Mouse (Mus musculus): ENCODE results near the gene Notch3. TPM values are rescaled to one million over a fixed set of nuclear protein-coding genes. Genes with fewer than 3 reads are reported as not detected.
"Not testable (repeated sequence)": the region's sequence is repeated elsewhere in the genome, so short reads cannot be mapped to it uniquely, and the experiment has no call there.

Gene Notch3
- polyA plus RNA-seq (2012) = 0.01 TPM in 1 of 2 replicates, not detected in the other

GRCm38 (mm10) chr17:32166687-32167086 is at the start of gene Notch3:
Gene Notch3 (minus strand): TSS chr17:32166852.
- TF ChIP-seq TAL1 (IDR thresholded peaks at IDR 0.05; ENCODE audit: low read length) (no peak), GATA1 (IDR thresholded peaks at IDR 0.05; ENCODE audit: low read length) (no peak)
- Histone ChIP-seq H3K27me3 (ENCODE audit: control insufficient read depth) (peaks cover 68% of the 10 kb centered on the region), H3K9me3 (ENCODE audit: control insufficient read depth, low read length) (peaks cover 6% of the 10 kb centered on the region; the same call in 1 of the 2 replicates), H3K4me1 (ENCODE audit: control insufficient read depth) (peaks cover 38% of the 10 kb centered on the region), H3K4me3 (replicated peaks) (peak within 1 kb of the TSS; percentile 15), H3K36me3 (ENCODE audit: control insufficient read depth) (no peaks in the 10 kb centered on the region)

DNA sequence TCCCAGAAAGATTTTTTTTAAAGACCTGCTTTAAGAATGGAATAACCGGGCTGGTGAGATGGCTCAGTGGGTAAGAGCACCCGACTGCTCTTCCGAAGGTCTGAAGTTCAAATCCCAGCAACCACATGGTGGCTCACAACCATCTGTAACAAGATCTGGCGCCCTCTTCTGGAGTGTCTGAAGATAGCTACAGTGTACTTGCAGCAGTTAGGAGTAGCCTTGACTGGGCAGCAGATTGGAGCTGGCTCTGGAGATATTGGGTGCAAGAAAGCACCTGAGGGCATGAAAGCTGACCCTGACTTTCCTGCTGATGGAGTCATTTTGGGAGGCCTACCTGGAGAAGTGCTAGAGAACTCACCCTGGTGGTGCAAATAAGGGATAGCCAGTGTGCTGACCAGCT is 48.9 kb upstream of the Notch3 start:
- H3K36me3 ChIP-seq (ENCODE audit: control insufficient read depth) = peaks cover 98% of the 10 kb centered on the region
- H3K4me3 ChIP-seq (replicated peaks); H3K4me1 ChIP-seq (ENCODE audit: control insufficient read depth); H3K27me3 ChIP-seq (ENCODE audit: control insufficient read depth); H3K9me3 ChIP-seq (ENCODE audit: control insufficient read depth, low read length): not testable (repeated sequence)

GRCm38 (mm10) chr17:32211554-32211953 is 44.9 kb upstream of the Notch3 start:
- H3K4me1 ChIP-seq (ENCODE audit: control insufficient read depth); H3K9me3 ChIP-seq (ENCODE audit: control insufficient read depth, low read length); H3K4me3 ChIP-seq (replicated peaks); H3K27me3 ChIP-seq (ENCODE audit: control insufficient read depth): not testable (repeated sequence)
- H3K36me3 ChIP-seq (ENCODE audit: control insufficient read depth) = peaks cover 100% of the 10 kb centered on the region

GRCm38 (mm10) chr17:32209752-32210151 is 43.1 kb upstream of the Notch3 start:
- peaks cover 100% of the 10 kb centered on the region for H3K36me3 ChIP-seq (ENCODE audit: control insufficient read depth)
- no peak for TF ChIP-seq TAL1 (IDR thresholded peaks at IDR 0.05; ENCODE audit: low read length)
- TF ChIP-seq GATA1 (IDR thresholded peaks at IDR 0.05; ENCODE audit: low read length) = no peak
- H3K9me3 ChIP-seq (ENCODE audit: control insufficient read depth, low read length) = no peaks in the 10 kb centered on the region
- no peaks in the 10 kb centered on the region for H3K27me3 ChIP-seq (ENCODE audit: control insufficient read depth)
- H3K4me1 ChIP-seq (ENCODE audit: control insufficient read depth) = no peaks in the 10 kb centered on the region
- H3K4me3 ChIP-seq (replicated peaks) = no peak overlapping the region

DNA sequence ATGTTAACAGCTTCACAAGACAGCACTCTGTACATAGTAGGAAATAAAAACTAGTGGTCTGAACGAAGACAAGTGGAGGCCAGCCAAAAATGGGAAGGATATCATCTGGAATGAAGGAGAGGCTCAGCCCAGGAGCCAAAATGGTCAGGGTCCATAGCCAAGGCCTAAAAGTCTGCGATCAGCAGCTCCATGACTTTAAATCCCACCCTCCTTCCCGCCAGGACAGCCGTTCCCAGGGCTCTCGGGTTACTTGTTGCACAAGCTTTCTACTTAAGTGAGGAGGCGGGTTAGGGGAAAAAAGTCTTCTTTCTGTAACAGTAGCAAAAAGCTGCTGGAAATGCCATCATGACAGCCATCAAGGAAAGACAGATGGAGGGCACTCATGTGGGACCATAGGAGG is 42.5 kb upstream of the Notch3 start:
- Histone ChIP-seq H3K9me3 (ENCODE audit: control insufficient read depth, low read length) (no peaks in the 10 kb centered on the region), H3K36me3 (ENCODE audit: control insufficient read depth) (peaks cover 100% of the 10 kb centered on the region)

DNA sequence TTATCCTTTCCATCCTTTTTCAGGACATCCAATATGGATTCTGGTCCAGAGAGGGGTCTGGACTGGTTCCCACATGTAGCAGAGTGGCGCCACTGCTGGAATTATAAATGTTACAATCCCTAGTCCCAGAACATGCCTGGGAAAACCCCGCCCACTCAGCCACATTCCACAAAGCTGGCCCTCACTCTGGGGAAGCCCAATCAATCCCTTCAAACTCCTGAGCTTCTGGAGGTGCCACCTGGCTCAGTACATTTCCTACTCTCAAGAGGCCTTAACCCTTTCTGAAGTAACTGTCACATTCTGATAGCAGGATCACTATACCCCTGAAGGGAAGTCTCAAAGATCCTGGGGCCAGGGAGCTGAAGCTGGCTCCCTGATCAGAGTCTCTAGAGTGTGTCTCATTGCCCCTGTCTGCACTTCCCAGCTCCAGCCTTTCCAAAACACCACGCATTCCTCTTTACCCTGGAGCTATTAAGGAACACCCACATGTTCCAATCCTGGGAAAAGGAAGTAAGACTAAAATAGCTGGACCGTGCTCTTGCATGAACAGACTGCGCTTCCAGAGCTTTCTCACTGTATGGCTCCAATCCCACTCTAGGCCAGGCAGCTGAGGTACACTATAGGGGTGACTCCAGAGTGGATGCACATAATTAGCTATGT is 41.1 kb upstream of the Notch3 start:
- no peaks in the 10 kb centered on the region for H3K27me3 ChIP-seq (ENCODE audit: control insufficient read depth)
- no peaks in the 10 kb centered on the region for H3K9me3 ChIP-seq (ENCODE audit: control insufficient read depth, low read length)
- TF ChIP-seq GATA1 (IDR thresholded peaks at IDR 0.05; ENCODE audit: low read length) = no peak
- no peaks in the 10 kb centered on the region for H3K4me1 ChIP-seq (ENCODE audit: control insufficient read depth)
- H3K4me3 ChIP-seq (replicated peaks) = no peak overlapping the region
- H3K36me3 ChIP-seq (ENCODE audit: control insufficient read depth) = peaks cover 100% of the 10 kb centered on the region

More for the DNA sequence above, 42.5 kb upstream of the Notch3 start:
- TF ChIP-seq GATA1 (IDR thresholded peaks at IDR 0.05; ENCODE audit: low read length) = no peak
- no peak for TF ChIP-seq TAL1 (IDR thresholded peaks at IDR 0.05; ENCODE audit: low read length)
- no peaks in the 10 kb centered on the region for H3K27me3 ChIP-seq (ENCODE audit: control insufficient read depth)
- no peaks in the 10 kb centered on the region for H3K4me1 ChIP-seq (ENCODE audit: control insufficient read depth)
- no peak overlapping the region for H3K4me3 ChIP-seq (replicated peaks)

DNA sequence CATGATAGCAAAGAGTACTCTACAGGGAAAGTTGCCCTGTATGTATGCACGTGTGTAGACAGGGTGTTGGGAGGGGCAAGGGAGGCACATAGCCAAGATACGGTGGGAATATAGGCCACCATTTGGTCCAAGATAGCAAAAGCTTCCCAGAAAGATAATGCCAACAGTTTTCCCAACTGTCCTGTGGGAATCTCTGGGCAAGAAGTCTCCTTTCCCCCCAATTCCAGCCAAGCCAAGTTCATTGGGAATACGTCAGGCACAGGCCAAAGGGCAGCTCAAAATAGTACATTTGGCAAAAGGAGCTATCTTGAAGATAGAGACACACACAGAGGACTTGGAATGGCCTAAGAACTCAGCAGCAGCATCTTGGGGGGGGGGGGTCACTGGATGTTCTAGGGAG is 38.7 kb upstream of the Notch3 start:
- TF ChIP-seq TAL1 (IDR thresholded peaks at IDR 0.05; ENCODE audit: low read length) = no peak
- TF ChIP-seq GATA1 (IDR thresholded peaks at IDR 0.05; ENCODE audit: low read length) = no peak
- Histone ChIP-seq H3K9me3 (ENCODE audit: control insufficient read depth, low read length) (no peaks in the 10 kb centered on the region), H3K4me3 (replicated peaks) (no peak overlapping the region), H3K4me1 (ENCODE audit: control insufficient read depth) (no peaks in the 10 kb centered on the region), H3K36me3 (ENCODE audit: control insufficient read depth) (peaks cover 100% of the 10 kb centered on the region), H3K27me3 (ENCODE audit: control insufficient read depth) (no peaks in the 10 kb centered on the region)

DNA sequence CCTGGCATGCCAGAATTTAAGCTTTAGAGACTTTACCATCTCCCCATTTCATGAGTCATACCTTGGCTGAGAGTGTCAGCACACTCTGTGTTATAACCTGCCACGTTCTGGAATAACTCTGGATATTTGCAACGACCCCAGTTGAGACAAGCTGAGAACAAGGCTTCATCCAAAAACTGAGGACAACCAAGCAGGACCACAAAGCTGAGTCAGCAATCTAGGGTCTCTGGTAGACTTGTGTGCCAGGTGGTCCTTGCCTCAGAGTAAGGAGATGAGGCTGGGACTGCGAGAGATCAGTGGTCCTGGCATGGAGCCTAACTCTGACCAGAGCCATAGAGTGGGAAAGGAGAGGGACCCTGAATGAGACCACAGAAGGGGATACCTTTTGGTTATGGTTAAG is 36.3 kb upstream of the Notch3 start:
- H3K9me3 ChIP-seq (ENCODE audit: control insufficient read depth, low read length) = no peaks in the 10 kb centered on the region
- H3K4me1 ChIP-seq (ENCODE audit: control insufficient read depth) = no peaks in the 10 kb centered on the region
- H3K4me3 ChIP-seq (replicated peaks) = no peak overlapping the region
- TF ChIP-seq TAL1 (IDR thresholded peaks at IDR 0.05; ENCODE audit: low read length) = no peak
- peaks cover 100% of the 10 kb centered on the region for H3K36me3 ChIP-seq (ENCODE audit: control insufficient read depth)
- no peaks in the 10 kb centered on the region for H3K27me3 ChIP-seq (ENCODE audit: control insufficient read depth)

DNA sequence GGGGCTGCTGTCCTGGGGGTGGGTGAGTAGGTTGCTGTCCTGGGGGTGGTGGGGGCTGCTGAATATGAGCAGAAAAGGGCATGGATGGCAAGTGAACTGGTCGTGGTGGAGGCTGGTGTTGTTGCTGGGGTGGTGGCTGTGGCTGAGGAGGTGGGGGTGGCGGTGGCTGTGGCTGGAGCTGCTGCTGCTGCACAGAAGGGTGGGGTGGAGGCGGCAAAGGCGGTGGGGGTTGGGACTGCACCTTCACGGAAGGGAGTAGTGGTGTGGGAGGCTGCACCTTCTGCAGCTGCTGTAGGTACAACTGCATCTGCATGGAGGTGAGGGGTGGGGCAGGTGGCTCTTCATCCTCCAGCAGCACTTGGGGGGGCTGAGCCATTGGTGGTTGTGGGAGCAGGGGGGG is 34.4 kb upstream of the Notch3 start:
- Histone ChIP-seq H3K36me3 (ENCODE audit: control insufficient read depth) (peaks cover 100% of the 10 kb centered on the region), H3K27me3 (ENCODE audit: control insufficient read depth) (no peaks in the 10 kb centered on the region), H3K9me3 (ENCODE audit: control insufficient read depth, low read length) (no peaks in the 10 kb centered on the region), H3K4me3 (replicated peaks) (no peak overlapping the region), H3K4me1 (ENCODE audit: control insufficient read depth) (no peaks in the 10 kb centered on the region)
- TF ChIP-seq GATA1 (IDR thresholded peaks at IDR 0.05; ENCODE audit: low read length) (no peak), TAL1 (IDR thresholded peaks at IDR 0.05; ENCODE audit: low read length) (no peak)

- no peaks in the 10 kb centered on the region for H3K9me3 ChIP-seq (ENCODE audit: control insufficient read depth, low read length)
- H3K4me1 ChIP-seq (ENCODE audit: control insufficient read depth) = peaks cover 2% of the 10 kb centered on the region
- no peak overlapping the region for H3K4me3 ChIP-seq (replicated peaks)
- no peaks in the 10 kb centered on the region for H3K27me3 ChIP-seq (ENCODE audit: control insufficient read depth)
- H3K36me3 ChIP-seq (ENCODE audit: control insufficient read depth) = peaks cover 98% of the 10 kb centered on the region
- no peak for TF ChIP-seq TAL1 (IDR thresholded peaks at IDR 0.05; ENCODE audit: low read length)
- no peak for TF ChIP-seq GATA1 (IDR thresholded peaks at IDR 0.05; ENCODE audit: low read length)
These were observed 33.1 kb upstream of the Notch3 start for GRCm38 (mm10) chr17:32199796-32200195.
